Mouse (Mus musculus) myocyte (in vitro differentiated cells): ENCODE measurements around the gene Itga6. TPM values are rescaled to one million over a fixed set of nuclear protein-coding genes. Genes with fewer than 3 reads are reported as not detected.

ENCODE experiments used
- H3K27me3 ChIP-seq: one replicate; pipeline ENCODE4 v1.6.1; 2011; ENCODE audit not compliant: control insufficient read depth, insufficient read depth, insufficient read length
- H3K36me3 ChIP-seq: one replicate; pipeline ENCODE4 v1.6.1; 2011; ENCODE audit not compliant: control insufficient read depth, insufficient read depth
- H3K4me2 ChIP-seq: one replicate; pipeline ENCODE4 v1.6.1; 2011; ENCODE audit warnings: low read depth, control low read depth
- H3K4me3 ChIP-seq: one replicate; pipeline ENCODE4 v1.5.1; 2011; ENCODE audit warnings: mild to moderate bottlenecking, control low read depth, moderate library complexity
- H3K79me2 ChIP-seq: one replicate; pipeline ENCODE4 v1.6.1; 2011; ENCODE audit not compliant: control insufficient read depth, insufficient read depth
- H3ac ChIP-seq: one replicate; pipeline ENCODE4 v1.6.1; 2011; ENCODE audit not compliant: control insufficient read depth, insufficient read length
- CEBPB ChIP-seq: IDR thresholded peaks from 2 replicates; pipeline ENCODE4 v1.6.1; 2011; ENCODE audit warnings: mild to moderate bottlenecking, moderate library complexity; ENCODE audit not compliant: poor library complexity, insufficient read depth, severe bottlenecking
- E2F4 ChIP-seq: IDR thresholded peaks from one replicate; pipeline ENCODE4 v1.6.1; 2011; ENCODE audit warnings: mild to moderate bottlenecking, control low read depth, moderate library complexity; ENCODE audit not compliant: insufficient read depth
- MAX ChIP-seq: IDR thresholded peaks from one replicate; pipeline ENCODE4 v1.6.1; 2011; ENCODE audit warnings: low read depth, mild to moderate bottlenecking, control low read depth
- MYOD1 ChIP-seq, 3 experiments: IDR thresholded peaks; one replicate each; pipeline ENCODE4 v1.6.1; 2011; ENCODE audit warnings: control low read depth in 2 of 3, low read depth in 2 of 3, mild to moderate bottlenecking in 2 of 3, moderate library complexity in 1 of 3; ENCODE audit not compliant: insufficient read length in 2 of 3, control insufficient read depth in 1 of 3
- MYOG ChIP-seq, 3 experiments: IDR thresholded peaks; one replicate each; pipeline ENCODE4 v1.6.1; 2011; ENCODE audit warnings: control low read depth in 2 of 3, low read depth in 2 of 3, mild to moderate bottlenecking in 2 of 3; ENCODE audit not compliant: insufficient read length in 2 of 3, control insufficient read depth in 1 of 3, insufficient read depth in 1 of 3
- POLR2A ChIP-seq: IDR thresholded peaks from one replicate; pipeline ENCODE4 v1.6.1; 2011; ENCODE audit warnings: low read depth, mild to moderate bottlenecking, control low read depth, moderate library complexity; ENCODE audit not compliant: insufficient read length
- POLR2AphosphoS2 ChIP-seq: IDR thresholded peaks from one replicate; pipeline ENCODE4 v1.6.1; 2011; ENCODE audit warnings: low read depth, control low read depth; ENCODE audit not compliant: insufficient read length
- REST ChIP-seq: IDR thresholded peaks from one replicate; pipeline ENCODE4 v1.6.1; 2011; ENCODE audit warnings: mild to moderate bottlenecking, control low read depth, moderate library complexity; ENCODE audit not compliant: insufficient read depth, insufficient read length
- SRF ChIP-seq: IDR thresholded peaks from one replicate; pipeline ENCODE4 v1.6.1; 2011; ENCODE audit warnings: low read depth; ENCODE audit not compliant: control insufficient read depth, insufficient read length
- TCF12 ChIP-seq: IDR thresholded peaks from one replicate; pipeline ENCODE4 v1.6.1; 2011; ENCODE audit warnings: mild to moderate bottlenecking, control low read depth; ENCODE audit not compliant: poor library complexity, insufficient read depth, severe bottlenecking
- TCF3 ChIP-seq: IDR thresholded peaks from one replicate; pipeline ENCODE4 v1.6.1; 2011; ENCODE audit warnings: low read depth, control low read depth; ENCODE audit not compliant: insufficient read length
- USF1 ChIP-seq: IDR thresholded peaks from one replicate; pipeline ENCODE4 v1.6.1; 2011; ENCODE audit warnings: low read depth, mild to moderate bottlenecking, control low read depth, moderate library complexity
- polyA plus RNA-seq: library from polyadenylated mRNA; unstranded; fragments of >200 nt; fragmentation: generic; extraction: Trizol; gene quantifications from one replicate; pipeline ENCODE4 v1.2.1, GENCODE M21; 2012; ENCODE audit warnings: missing spikeins

The Itga6 gene
- polyA plus RNA-seq, 1 experiment: 50.4 TPM

DNA sequence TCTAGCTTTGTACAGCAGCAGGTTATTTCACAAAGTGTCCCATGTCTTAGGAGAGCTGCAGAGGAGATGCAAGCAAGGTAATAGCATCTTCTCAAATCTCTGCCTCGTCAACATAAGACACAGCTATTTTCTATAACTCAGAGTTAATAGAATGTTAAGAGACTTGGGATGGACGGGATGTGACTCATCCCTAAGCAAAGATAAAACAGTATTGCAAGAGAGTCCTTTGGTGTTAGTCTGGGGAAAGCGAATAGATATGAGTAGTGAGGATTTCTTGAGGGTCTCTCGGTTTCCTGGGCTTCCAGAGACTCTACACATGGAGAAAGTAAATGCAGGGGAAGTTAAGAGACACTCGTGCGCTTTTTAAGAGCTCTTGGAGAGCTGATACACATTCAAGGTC, 21.4 kb upstream of the Itga6 start:
- Histone ChIP-seq H3K27me3 (no peaks in the 10 kb centered on the region), H3K36me3 (no peaks in the 10 kb centered on the region), H3K79me2 (no peaks in the 10 kb centered on the region), H3K4me2 (peak overlapping the region; percentile 47), H3K4me3 (no peak overlapping the region), H3ac (no peak overlapping the region)
- 0 out of 2 replicates have a peak, but pooled peaks have one; percentile 39 for TF ChIP-seq CEBPB
- TF ChIP-seq TCF12: no peak
- TF ChIP-seq E2F4: no peak
- TF ChIP-seq USF1: no peak

DNA sequence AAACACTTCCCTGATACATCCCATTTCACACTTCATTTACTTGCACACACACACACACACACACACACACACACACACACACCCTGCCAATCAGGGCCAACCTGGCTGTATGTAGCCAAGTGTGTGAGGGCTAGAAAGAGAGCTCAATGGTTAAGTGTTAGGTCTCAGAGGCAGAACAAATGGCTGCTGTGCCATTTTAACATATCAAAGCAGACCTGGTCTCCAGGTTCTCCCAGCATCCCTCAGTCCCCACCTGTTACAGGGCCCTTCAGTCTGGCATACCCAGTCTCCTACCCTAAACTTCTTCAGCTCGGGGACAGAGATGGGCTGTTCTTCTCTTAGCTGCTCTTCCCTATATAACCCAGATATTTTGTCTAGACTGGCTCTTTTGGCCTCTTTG, 20.0 kb upstream of the Itga6 start:
- no peak overlapping the region for H3ac ChIP-seq
- no peaks in the 10 kb centered on the region for H3K79me2 ChIP-seq
- H3K4me2 ChIP-seq: no peak overlapping the region
- H3K27me3 ChIP-seq: no peaks in the 10 kb centered on the region
- no peaks in the 10 kb centered on the region for H3K36me3 ChIP-seq
- no peak overlapping the region for H3K4me3 ChIP-seq
- no peak for TF ChIP-seq REST
- TF ChIP-seq MYOD1 (IDR thresholded peaks at IDR 0.05; ENCODE audit: control insufficient read depth in 1 of 3, insufficient read length in 2 of 3, low read depth in 2 of 3): no peak
- TF ChIP-seq MYOG (IDR thresholded peaks at IDR 0.05; ENCODE audit: control insufficient read depth in 1 of 3, insufficient read depth in 1 of 3, insufficient read length in 2 of 3, low read depth in 2 of 3): no peak
- TF ChIP-seq TCF12: no peak
- no peak for TF ChIP-seq TCF3
- TF ChIP-seq CEBPB: no peak
- TF ChIP-seq POLR2AphosphoS2: no peak
- no peak for TF ChIP-seq SRF

DNA sequence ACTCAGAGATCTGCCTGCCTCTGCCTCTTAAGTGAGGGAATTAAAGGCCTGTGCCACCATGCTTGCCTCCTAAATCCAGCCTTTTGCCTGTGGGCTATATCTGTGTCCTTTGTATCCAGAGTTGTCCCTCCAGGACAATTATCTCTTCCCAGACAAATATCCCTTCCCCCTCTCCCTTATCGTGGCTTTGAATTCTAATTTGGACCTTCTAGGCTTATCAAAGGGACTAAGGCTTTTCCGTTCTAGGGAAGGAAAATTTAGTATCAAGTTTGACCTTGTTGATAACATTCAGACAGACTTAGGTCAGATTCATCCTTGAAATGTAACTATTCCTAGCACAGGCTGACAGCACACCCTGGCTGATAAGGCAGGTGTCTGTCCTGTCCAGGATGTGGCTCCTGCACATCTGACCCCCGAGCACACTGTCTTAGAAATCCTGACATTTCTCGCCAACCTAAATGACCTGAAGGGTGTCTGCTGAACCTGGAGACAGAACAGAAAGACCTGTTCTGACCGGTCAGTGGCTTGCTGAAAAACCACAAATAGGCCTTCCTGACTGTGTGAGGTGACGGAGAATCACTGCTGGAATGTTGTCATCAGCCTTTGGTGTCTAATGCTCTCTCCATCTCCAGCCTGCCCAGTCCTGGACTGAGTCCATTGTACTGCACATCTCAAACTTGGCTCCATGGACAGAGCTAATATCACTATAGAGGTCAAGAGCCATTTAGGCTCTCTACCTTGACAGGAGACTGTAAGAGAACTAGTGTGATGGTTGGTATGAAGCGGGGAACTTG, 18.3 kb upstream of the Itga6 start:
- no peaks in the 10 kb centered on the region for H3K27me3 ChIP-seq
- TF ChIP-seq TCF12: no peak
- TF ChIP-seq SRF: no peak
- no peak for TF ChIP-seq MYOD1 (IDR thresholded peaks at IDR 0.05; ENCODE audit: control insufficient read depth in 1 of 3, insufficient read length in 2 of 3, low read depth in 2 of 3)
- no peak for TF ChIP-seq MAX
- TF ChIP-seq E2F4: no peak
- TF ChIP-seq POLR2AphosphoS2: no peak
- no peak for TF ChIP-seq MYOG (IDR thresholded peaks at IDR 0.05; ENCODE audit: control insufficient read depth in 1 of 3, insufficient read depth in 1 of 3, insufficient read length in 2 of 3, low read depth in 2 of 3)
- TF ChIP-seq CEBPB: no peak
- no peak for TF ChIP-seq TCF3
- no peak for TF ChIP-seq USF1
- TF ChIP-seq REST: no peak
- no peak for TF ChIP-seq POLR2A
- no peak overlapping the region for H3K4me3 ChIP-seq
- H3K36me3 ChIP-seq: no peaks in the 10 kb centered on the region
- no peaks in the 10 kb centered on the region for H3K79me2 ChIP-seq
- no peak overlapping the region for H3K4me2 ChIP-seq
- H3ac ChIP-seq: no peak overlapping the region

DNA sequence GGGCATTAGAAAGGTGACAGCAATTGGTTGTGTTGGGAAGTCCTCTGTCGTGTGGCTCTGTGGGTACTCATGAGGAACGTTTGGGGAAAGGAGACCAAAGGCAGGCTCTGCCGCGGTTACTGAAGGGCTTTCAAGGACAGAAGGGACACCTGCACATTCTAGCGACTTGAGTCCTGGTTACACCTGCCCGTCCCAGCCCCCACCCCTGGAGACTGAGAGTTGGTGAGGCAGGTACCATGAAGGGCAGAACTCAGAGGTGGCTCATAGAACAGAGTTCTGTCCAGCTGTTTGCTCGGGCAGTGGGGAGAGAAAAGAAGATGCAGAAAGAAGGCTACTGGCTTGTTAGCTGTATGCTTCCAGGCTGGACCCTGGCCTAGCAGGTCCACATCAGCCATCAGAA, 17.1 kb upstream of the Itga6 start:
- Histone ChIP-seq H3K27me3 (no peaks in the 10 kb centered on the region), H3K79me2 (no peaks in the 10 kb centered on the region), H3ac (no peak overlapping the region), H3K4me2 (no peak overlapping the region), H3K4me3 (no peak overlapping the region), H3K36me3 (no peaks in the 10 kb centered on the region)
- TF ChIP-seq POLR2A (no peak), MYOG (IDR thresholded peaks at IDR 0.05; ENCODE audit: control insufficient read depth in 1 of 3, insufficient read depth in 1 of 3, insufficient read length in 2 of 3, low read depth in 2 of 3) (no peak), MAX (no peak), E2F4 (no peak), CEBPB (no peak), SRF (no peak), MYOD1 (IDR thresholded peaks at IDR 0.05; ENCODE audit: control insufficient read depth in 1 of 3, insufficient read length in 2 of 3, low read depth in 2 of 3) (no peak)

DNA sequence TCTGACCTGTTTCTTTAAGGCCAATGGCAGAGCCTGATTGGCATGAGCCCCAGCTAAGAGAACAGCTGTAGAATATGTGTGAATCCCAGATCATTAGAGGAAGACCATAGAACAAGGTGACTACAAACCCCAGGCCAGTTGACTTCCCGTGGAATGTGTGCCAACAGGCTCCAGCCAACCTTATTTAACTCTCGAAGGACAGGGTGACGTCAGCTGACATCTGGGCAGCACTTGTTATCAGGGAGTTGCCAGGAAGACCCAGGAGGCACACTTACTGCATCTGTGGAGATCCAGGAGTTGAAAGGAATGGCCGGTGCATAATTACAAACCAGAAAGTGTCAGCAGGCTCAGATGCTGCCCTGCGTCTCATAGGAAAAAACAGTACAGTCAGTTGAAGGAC, 16.6 kb upstream of the Itga6 start:
- Histone ChIP-seq H3K36me3 (no peaks in the 10 kb centered on the region), H3K4me2 (no peak overlapping the region), H3K4me3 (no peak overlapping the region), H3K27me3 (no peaks in the 10 kb centered on the region), H3ac (no peak overlapping the region), H3K79me2 (no peaks in the 10 kb centered on the region)
- TF ChIP-seq E2F4 (no peak), POLR2AphosphoS2 (no peak), MYOD1 (IDR thresholded peaks at IDR 0.05; ENCODE audit: control insufficient read depth in 1 of 3, insufficient read length in 2 of 3, low read depth in 2 of 3) (peak in 2 of 3 experiments; percentile 34 to 47), CEBPB (0 out of 2 replicates have a peak, but pooled peaks have one; percentile 6), TCF12 (peak; percentile 18), MYOG (IDR thresholded peaks at IDR 0.05; ENCODE audit: control insufficient read depth in 1 of 3, insufficient read depth in 1 of 3, insufficient read length in 2 of 3, low read depth in 2 of 3) (peak in 1 of 3 experiments; percentile 44), SRF (no peak), POLR2A (no peak), MAX (no peak)
